Mouse (Mus musculus) kidney, embryonic 15.5 days (tissue): ENCODE measurements at regions not wholly inside any gene's neighbourhood (a gene's known extent, or its start where the extent isn't known, plus 50 kb on each side); places are given as distances from the start of the nearest gene placed in this dataset.

ENCODE experiments used
- ATAC-seq: fragments of 200-750 bp; cut with Nextera tagmentation; replicated peaks from 2 replicates; pipeline ENCODE4 v1.8.0; 2017; ENCODE audit warnings: moderate TSS enrichment; ENCODE audit not compliant: low FRiP score
- H3K27ac ChIP-seq: fragments of 300-500 bp; sonication (generic); 2 replicates; pipeline ENCODE4 v1.5.1; 2015; ENCODE audit warnings: mild to moderate bottlenecking, inconsistent platforms
- H3K27me3 ChIP-seq: fragments of 300-500 bp; sonication (generic); 2 replicates; pipeline ENCODE4 v1.6.1; 2015; ENCODE audit warnings: inconsistent platforms
- H3K36me3 ChIP-seq: fragments of 300-500 bp; sonication (generic); 2 replicates; pipeline ENCODE4 v1.6.1; 2015; ENCODE audit warnings: inconsistent platforms
- H3K4me1 ChIP-seq: fragments of 300-500 bp; sonication (generic); 2 replicates; pipeline ENCODE4 v1.6.1; 2015; ENCODE audit warnings: inconsistent platforms
- H3K4me2 ChIP-seq: fragments of 300-500 bp; sonication (generic); 2 replicates; pipeline ENCODE4 v1.6.1; 2015; ENCODE audit warnings: moderate library complexity, mild to moderate bottlenecking, inconsistent platforms
- H3K4me3 ChIP-seq: fragments of 300-500 bp; sonication (generic); replicated peaks from 2 replicates; pipeline ENCODE4 v1.5.1; 2015; ENCODE audit warnings: mild to moderate bottlenecking, inconsistent platforms
- H3K9ac ChIP-seq: fragments of 300-500 bp; sonication (generic); 2 replicates; pipeline ENCODE4 v1.6.1; 2015; ENCODE audit warnings: mild to moderate bottlenecking, inconsistent platforms
- H3K9me3 ChIP-seq: fragments of 300-500 bp; sonication (generic); replicated peaks from 2 replicates; pipeline ENCODE4 v1.6.1; 2016; ENCODE audit warnings: inconsistent platforms
- WGBS: fragments of 180-500 bp; shearing (Covaris S2); methylation state at CpG from one replicate; pipeline ENCODE4 v1.1.7; 2015; ENCODE audit warnings: mixed read lengths; 5-methylcytosine and 5-hydroxymethylcytosine counted together

DNA sequence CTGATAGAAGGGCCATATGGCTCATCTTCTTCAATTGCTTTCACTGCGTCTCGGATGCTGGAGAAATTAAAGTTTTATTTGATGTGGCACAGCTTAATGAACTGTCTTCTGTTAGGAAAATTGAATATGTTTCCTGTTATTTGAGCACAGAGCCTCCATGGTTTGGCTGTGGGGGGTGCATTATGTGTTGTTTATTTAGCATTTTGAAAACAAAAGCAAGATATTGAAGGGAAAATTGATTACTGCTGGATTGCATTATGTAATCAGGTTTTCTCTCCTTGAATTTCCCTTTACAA is 268.8 kb downstream of the Meis1 start:
- H3K9ac ChIP-seq: 0 out of 2 replicates have a peak overlapping the region, but pooled peaks have one; percentile 29
- no peaks in the 10 kb centered on the region for H3K36me3 ChIP-seq
- no peaks in the 10 kb centered on the region for H3K9me3 ChIP-seq
- WGBS: 30% methylated on average over 2 of the region's 2 CpGs
- peak overlapping the region; percentile 94 for H3K27ac ChIP-seq
- H3K4me2 ChIP-seq: peak overlapping the region; percentile 37
- H3K27me3 ChIP-seq: 0 out of 2 replicates have a peak, but pooled peaks cover 3% of the 10 kb centered on the region
- no peak overlapping the region for H3K4me3 ChIP-seq
- H3K4me1 ChIP-seq: peaks cover 71% of the 10 kb centered on the region
- no peak for ATAC-seq

DNA sequence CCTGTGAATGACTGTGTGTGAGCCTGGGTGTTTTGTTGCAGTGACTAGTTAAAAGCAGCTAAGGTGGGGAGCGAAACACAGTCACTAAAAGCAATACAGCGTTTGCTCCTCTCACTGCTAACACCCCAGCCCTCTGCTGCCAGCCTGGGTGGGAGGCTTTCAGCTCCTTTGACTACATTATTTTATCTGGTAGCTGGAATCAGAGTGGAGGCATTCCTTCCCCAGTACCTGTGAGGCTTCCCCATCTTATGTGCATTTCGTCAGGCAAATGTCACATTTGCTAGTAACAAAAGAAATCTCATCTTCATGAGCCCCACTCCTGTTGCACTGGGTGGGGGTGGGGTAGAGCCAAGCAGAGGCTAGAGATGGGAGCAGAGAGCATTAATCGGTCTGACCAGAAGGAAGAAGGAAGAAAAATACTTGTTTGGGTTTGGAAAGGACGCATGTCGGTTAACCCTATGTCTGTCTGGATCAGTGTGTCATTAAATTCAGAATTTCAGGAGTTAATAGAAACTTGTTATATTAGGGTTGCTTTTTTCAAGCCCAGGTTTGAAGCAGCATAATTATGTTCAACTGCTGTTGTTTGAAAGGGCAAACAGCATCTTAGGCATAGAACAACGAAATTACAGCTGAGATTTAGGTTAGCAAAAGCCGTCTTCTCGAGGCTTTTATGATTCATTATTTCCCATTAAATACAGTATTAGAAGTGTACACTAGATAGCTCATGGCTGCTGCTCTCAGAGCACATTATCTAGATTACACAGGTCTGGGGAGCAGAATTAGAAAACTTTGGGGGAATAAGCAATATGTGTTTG is 269.3 kb downstream of the Meis1 start:
- Histone ChIP-seq H3K36me3 (no peaks in the 10 kb centered on the region), H3K27ac (peak overlapping the region; percentile 94), H3K27me3 (0 out of 2 replicates have a peak, but pooled peaks cover 3% of the 10 kb centered on the region), H3K4me3 (peak overlapping the region; percentile 7; the same call in 1 of the 2 replicates), H3K9me3 (no peaks in the 10 kb centered on the region), H3K4me2 (peak overlapping the region; percentile 37), H3K4me1 (peaks cover 75% of the 10 kb centered on the region), H3K9ac (no peak overlapping the region; the same call in none of the 2 replicates)
- 16% methylated on average over 9 of the region's 9 CpGs for WGBS
- no peak for ATAC-seq

DNA sequence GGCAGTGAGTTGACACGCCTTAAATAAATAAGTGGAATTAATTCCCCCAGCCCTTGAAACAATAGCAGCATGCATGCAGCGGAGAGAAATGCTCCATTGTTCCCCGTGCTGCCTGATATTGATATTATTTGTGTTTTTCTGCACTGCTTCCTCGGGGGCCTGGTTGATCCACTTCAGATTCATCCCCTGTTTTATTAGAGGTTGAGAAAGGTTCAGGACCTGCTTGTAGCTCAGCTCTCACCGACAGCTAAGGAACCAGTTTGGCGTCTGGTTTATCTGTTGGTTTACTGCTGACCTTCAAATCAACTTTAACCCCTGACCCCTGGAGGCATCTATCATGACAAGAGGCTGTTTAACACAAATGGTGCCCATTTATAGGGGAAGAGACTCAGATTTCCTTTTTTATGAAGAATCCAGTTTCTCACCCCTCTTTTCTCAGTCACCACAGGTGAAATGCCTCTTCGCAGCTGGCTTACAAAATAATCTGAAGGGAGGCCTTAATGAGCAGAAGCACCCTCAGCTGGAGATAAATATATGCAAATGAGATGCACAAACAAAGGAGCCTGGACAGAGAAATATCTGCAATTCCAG is 270.8 kb downstream of the Meis1 start:
- Histone ChIP-seq H3K4me3 (peak overlapping the region; percentile 6; the same call in 1 of the 2 replicates), H3K9me3 (no peaks in the 10 kb centered on the region), H3K9ac (0 out of 2 replicates have a peak overlapping the region, but pooled peaks have one; percentile 14), H3K27me3 (0 out of 2 replicates have a peak, but pooled peaks cover 3% of the 10 kb centered on the region), H3K36me3 (no peaks in the 10 kb centered on the region), H3K4me2 (peak overlapping the region; percentile 37), H3K4me1 (peaks cover 71% of the 10 kb centered on the region), H3K27ac (peak overlapping the region; percentile 94)
- ATAC-seq: peak; percentile 72
- 5% methylated on average over 7 of the region's 7 CpGs for WGBS

DNA sequence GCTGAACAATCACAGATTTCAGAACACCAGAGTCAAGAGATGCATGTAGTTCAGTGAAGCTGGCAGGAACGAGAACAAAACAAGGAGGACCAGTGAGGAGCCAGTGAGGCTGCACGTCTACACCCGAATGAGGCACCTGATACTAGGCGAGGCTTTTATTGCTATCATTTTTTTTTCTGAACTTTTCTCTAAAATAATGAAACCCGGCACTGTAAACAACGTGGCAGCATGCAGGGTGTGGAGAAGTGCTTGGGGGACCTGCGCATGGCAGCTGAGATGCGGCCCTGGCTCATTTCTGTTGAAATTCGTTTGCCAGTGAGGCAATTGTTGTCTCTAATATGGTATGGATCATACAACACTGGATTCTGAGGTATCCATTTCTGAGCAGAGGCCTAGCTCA is 271.4 kb downstream of the Meis1 start:
- Histone ChIP-seq H3K4me3 (no peak overlapping the region), H3K36me3 (no peaks in the 10 kb centered on the region), H3K27me3 (0 out of 2 replicates have a peak, but pooled peaks cover 1% of the 10 kb centered on the region), H3K27ac (peak overlapping the region; percentile 94), H3K4me2 (peak overlapping the region; percentile 33; the same call in 1 of the 2 replicates), H3K9ac (no peak overlapping the region), H3K4me1 (peaks cover 67% of the 10 kb centered on the region), H3K9me3 (no peaks in the 10 kb centered on the region)
- ATAC-seq: no peak
- 20% methylated on average over 9 of the region's 9 CpGs for WGBS

DNA sequence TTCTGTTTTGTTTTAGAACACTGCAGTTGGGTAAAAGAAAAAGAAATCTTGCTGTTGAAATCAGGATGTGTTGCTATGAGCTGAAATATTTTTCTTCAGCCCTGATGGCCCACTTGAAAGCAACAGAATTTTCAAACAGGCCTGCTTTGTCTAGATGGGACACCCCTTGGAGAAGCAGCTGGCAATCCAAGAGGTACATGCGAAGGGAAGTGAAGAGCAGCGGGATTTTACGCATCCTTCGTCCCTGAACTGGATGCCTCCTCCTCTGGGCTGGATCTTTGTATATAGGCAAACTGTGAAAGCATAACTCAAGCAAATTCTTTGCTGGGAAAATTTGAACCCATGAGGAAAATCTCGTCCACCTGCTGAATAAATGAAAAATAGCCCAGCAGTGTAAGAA is 272.3 kb downstream of the Meis1 start:
- no peak overlapping the region for H3K9ac ChIP-seq
- H3K4me3 ChIP-seq: no peak overlapping the region
- H3K27ac ChIP-seq: peak overlapping the region; percentile 94
- H3K27me3 ChIP-seq: no peaks in the 10 kb centered on the region
- H3K4me2 ChIP-seq: peak overlapping the region; percentile 35; the same call in 1 of the 2 replicates
- peaks cover 64% of the 10 kb centered on the region for H3K4me1 ChIP-seq
- no peaks in the 10 kb centered on the region for H3K9me3 ChIP-seq
- no peaks in the 10 kb centered on the region for H3K36me3 ChIP-seq
- no peak for ATAC-seq
- WGBS: 39% methylated on average over 5 of the region's 5 CpGs

DNA sequence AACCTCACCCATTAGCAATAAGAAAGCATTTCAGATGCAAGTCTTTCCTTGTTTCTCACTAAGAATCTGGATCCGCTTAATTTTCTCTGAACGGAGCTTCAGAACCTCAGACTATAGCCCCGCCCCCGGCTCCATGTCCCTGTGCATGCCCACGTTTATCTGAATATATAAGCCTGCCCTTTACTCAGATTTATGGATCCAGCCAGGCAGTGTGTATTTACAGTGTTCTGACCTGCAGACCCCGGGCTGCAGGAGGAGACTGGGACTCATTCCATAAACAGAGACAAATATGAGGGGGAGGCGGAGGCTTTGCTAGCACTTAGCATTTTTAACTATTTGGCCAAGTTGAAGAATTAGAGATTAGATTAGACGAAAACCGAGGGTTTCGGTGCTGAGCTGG is 272.9 kb downstream of the Meis1 start:
- WGBS: 9% methylated on average over 10 of the region's 10 CpGs
- H3K4me2 ChIP-seq: peak overlapping the region; percentile 35
- H3K36me3 ChIP-seq: no peaks in the 10 kb centered on the region
- H3K4me1 ChIP-seq: peaks cover 57% of the 10 kb centered on the region
- no peak overlapping the region for H3K4me3 ChIP-seq
- no peaks in the 10 kb centered on the region for H3K9me3 ChIP-seq
- H3K27me3 ChIP-seq: no peaks in the 10 kb centered on the region
- peak; percentile 88 for ATAC-seq
- peak overlapping the region; percentile 94 for H3K27ac ChIP-seq
- no peak overlapping the region for H3K9ac ChIP-seq

DNA sequence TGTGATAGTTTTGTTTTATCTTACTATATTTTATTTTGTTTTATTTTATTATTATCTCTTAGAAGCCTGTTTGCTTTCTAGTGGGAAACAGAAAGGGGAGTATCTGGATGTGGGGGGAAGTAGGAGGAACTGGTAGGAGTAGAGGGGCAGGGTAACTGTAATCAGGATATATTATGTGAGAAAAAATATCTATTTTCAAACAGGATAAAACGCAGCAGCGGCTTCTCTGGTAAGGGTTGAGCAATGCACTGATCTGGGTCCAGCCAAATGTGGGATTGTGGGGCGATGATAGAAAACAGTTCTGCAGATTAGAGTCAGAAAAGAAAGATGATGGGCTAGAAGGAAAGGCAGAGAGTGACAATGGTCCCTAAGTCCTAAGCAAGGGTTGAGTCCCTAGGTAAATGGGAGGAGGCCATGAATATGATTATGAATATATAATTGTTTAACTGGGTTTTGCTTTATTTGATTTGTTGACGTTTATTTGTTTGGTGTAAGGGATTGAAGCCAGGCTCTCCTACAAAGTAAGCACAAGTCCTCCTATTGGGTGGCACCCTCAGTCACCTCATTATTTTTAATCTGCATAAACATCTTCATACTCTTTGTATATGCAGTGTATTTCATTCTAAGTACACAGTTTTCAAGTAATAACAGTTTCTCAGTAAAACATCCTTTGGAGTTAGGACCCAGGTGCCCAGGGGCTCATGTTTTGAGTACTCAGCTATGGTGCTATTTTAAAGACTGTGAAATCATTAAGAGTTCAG is 283.7 kb downstream of the Meis1 start:
- no peaks in the 10 kb centered on the region for H3K9me3 ChIP-seq
- H3K27me3 ChIP-seq: no peaks in the 10 kb centered on the region
- no peaks in the 10 kb centered on the region for H3K4me1 ChIP-seq
- no peak overlapping the region for H3K27ac ChIP-seq
- no peak overlapping the region for H3K9ac ChIP-seq
- no peak overlapping the region for H3K4me3 ChIP-seq
- no peaks in the 10 kb centered on the region for H3K36me3 ChIP-seq
- no peak for ATAC-seq
- H3K4me2 ChIP-seq: no peak overlapping the region
- 87% methylated on average over 4 of the region's 4 CpGs for WGBS

DNA sequence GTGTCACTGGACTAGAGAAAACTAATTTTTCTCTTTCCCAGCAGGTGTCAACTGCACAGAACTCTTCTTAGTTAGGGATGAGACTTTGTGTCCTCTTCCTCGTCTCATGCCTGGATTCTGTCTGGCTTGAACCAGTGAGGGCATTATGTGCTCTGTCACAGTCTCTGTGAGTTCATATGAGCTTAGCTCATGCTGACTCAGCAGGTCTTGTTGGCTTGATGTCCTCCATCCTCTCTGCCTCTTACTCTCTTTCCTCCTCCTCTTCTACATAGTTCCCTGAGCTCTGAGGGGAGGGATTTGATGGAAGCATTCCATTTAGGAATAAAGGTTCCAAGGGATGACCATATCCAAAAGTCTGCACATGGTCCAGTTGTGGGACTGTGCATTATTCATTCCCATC is 284.7 kb downstream of the Meis1 start:
- H3K4me2 ChIP-seq: no peak overlapping the region
- no peaks in the 10 kb centered on the region for H3K4me1 ChIP-seq
- no peak overlapping the region for H3K4me3 ChIP-seq
- H3K36me3 ChIP-seq: no peaks in the 10 kb centered on the region
- H3K27me3 ChIP-seq: no peaks in the 10 kb centered on the region
- no peak overlapping the region for H3K9ac ChIP-seq
- ATAC-seq: no peak
- WGBS: 83% methylated on average over 1 of the region's 1 CpGs
- no peak overlapping the region for H3K27ac ChIP-seq
- no peaks in the 10 kb centered on the region for H3K9me3 ChIP-seq

DNA sequence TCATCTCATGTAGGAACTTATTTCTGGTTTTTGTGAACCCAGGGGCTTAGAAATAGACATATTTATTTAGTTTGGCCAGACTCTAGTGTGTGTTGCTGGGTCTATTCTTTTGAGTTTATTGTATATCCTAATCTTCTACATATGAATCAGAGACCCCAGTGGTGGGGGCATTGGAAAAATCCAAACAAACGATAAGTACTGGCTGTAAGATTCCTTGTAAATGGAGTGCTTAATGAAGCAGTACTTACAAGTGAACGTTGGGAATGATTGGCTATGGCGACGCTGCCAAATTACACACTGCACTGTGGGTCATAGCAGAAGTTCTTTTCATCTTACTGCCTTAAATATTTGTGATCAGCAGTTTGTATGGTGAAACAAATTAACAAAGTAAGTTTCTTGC is 289.0 kb downstream of the Meis1 start:
- no peak overlapping the region for H3K9ac ChIP-seq
- H3K27me3 ChIP-seq: no peaks in the 10 kb centered on the region
- H3K36me3 ChIP-seq: no peaks in the 10 kb centered on the region
- H3K4me3 ChIP-seq: no peak overlapping the region
- H3K9me3 ChIP-seq: no peaks in the 10 kb centered on the region
- ATAC-seq: no peak
- no peak overlapping the region for H3K27ac ChIP-seq
- H3K4me1 ChIP-seq: no peaks in the 10 kb centered on the region
- 72% methylated on average over 4 of the region's 4 CpGs for WGBS
- no peak overlapping the region for H3K4me2 ChIP-seq

DNA sequence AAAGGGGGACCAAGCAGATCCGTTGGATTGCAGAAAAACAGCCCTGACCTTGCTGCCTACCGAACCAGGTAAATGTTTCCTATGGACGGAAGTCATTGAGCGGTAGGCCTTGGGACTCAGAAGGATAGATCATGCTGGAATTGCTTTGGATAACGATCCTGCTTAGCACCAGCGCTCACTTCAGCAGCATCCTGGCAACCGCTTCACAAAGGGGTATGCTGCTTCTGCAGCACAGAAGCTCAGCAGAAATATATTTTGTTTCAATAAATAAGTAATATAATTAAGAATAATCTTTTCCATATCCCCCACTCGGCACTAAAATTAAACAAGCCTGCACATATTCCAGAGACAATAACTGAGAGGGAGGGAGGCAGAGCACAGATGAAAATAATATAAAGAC is 296.0 kb downstream of the Meis1 start:
- Histone ChIP-seq H3K4me1 (no peaks in the 10 kb centered on the region), H3K9ac (no peak overlapping the region), H3K4me2 (no peak overlapping the region), H3K27ac (no peak overlapping the region), H3K9me3 (no peaks in the 10 kb centered on the region), H3K36me3 (no peaks in the 10 kb centered on the region), H3K27me3 (no peaks in the 10 kb centered on the region), H3K4me3 (no peak overlapping the region)
- no peak for ATAC-seq
- 79% methylated on average over 8 of the region's 8 CpGs for WGBS

DNA sequence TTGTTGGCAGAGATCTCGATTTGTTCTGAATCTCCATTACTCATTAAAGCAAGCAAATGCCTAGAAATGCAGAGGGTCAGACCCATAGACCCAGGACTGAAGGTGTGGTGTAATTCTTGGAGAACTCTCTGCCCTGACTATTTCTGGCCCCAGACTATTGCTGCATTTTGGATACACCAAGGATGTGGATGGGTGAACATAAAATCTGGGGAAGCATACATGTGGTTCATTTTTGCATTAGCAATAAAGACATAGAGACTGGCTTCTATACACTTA is 303.0 kb downstream of the Meis1 start:
- 10% methylated on average over 1 of the region's 1 CpGs for WGBS
- ATAC-seq: peak; percentile 41; the same call in 1 of the 2 replicates
- no peak overlapping the region for H3K9ac ChIP-seq
- no peak overlapping the region for H3K4me2 ChIP-seq
- no peak overlapping the region for H3K4me3 ChIP-seq
- H3K4me1 ChIP-seq: peaks cover 24% of the 10 kb centered on the region
- peak overlapping the region; percentile 56 for H3K27ac ChIP-seq
- no peaks in the 10 kb centered on the region for H3K36me3 ChIP-seq
- H3K9me3 ChIP-seq: no peaks in the 10 kb centered on the region
- H3K27me3 ChIP-seq: no peaks in the 10 kb centered on the region
